Mouse (Mus musculus): Measurements from ENCODE around the gene Slc3a2. TPM values are rescaled to one million over a fixed set of nuclear protein-coding genes. Genes with fewer than 3 reads are reported as not detected.

The Slc3a2 gene
- total RNA-seq, 2 experiments from 2014 or later = 155 to 170 TPM

DNA sequence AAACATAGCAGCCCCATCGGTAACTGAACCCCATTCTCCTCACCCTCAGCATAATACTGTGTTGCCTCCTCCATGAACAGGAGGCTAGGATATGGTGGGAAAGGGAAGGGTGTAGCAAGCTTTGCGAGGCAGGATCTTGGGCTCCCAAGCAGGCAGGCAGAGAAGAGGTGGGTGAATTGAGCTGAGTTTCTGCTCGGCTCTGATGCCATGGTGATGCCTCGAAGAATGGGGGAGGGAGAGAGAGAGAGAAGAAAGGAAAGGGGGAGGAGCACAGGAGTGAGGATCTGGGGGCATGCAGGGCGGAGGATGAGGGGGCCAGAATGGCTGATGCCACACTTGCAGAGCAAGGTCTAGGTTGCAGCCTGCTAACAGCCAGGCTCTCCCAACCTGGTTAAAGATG, 57.4 kb downstream of the Slc3a2 start:
- peak in 1 of 2 experiments; percentile 44 for DNase-seq (ENCODE audit: extremely low spot score in 1 of 2, low spot score in 1 of 2)

DNA sequence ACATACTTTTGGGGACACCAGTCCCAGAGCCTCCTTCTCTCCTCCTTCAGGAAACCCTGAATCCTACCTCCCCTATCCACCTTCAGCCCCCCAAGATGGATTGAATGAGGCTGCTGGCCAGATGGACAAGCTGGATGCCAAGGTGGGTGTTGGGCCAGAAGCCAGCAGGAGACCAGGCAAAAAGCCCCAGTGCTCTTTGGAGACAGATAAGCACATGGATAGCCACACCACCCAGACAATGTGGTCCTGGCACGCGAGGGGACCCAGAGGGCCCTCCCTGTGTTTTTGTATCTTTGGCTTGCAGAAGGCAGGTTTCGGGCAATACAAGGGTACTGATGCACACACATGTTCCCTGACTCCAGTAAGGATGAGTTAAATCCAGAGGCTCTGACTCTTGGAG, 58.3 kb downstream of the Slc3a2 start:
- DNase-seq (ENCODE audit: extremely low spot score in 1 of 2, low spot score in 1 of 2) = no peak

- DNase-seq (ENCODE audit: extremely low spot score in 1 of 2, low spot score in 1 of 2) = peak; percentile 66 to 78
Measured at GRCm38 (mm10) chr19:8663911-8664421, 59.2 kb downstream of the Slc3a2 start.

DNA sequence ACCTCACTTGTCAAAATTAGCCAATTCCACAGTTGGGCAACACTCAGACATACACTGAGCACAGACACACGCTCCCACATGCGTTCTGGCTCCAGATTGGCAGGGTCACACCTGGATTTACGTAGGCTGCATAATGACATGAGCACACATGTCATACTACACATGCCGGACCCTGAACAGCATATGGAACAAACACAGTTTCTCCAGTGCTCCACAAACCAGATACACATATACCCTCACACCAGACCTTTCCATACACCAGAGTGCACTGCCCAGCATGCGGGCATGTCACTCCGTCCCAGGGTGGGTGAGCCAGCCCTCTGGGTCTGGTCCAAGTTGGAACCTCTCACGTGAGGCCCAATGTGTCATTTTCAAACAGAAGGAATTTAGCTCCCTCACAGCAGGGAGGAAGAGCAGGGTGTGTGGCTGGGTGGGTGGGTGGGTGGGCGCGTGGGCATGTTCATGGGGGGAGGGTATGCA, 59.8 kb downstream of the Slc3a2 start, which contains the start of gene Chrm1:
Gene Chrm1 (plus strand): TSS at position 430 of the 480 bp plus-strand sequence.
- peak in 1 of 2 experiments; percentile 66 for DNase-seq (ENCODE audit: extremely low spot score in 1 of 2, low spot score in 1 of 2)

DNA sequence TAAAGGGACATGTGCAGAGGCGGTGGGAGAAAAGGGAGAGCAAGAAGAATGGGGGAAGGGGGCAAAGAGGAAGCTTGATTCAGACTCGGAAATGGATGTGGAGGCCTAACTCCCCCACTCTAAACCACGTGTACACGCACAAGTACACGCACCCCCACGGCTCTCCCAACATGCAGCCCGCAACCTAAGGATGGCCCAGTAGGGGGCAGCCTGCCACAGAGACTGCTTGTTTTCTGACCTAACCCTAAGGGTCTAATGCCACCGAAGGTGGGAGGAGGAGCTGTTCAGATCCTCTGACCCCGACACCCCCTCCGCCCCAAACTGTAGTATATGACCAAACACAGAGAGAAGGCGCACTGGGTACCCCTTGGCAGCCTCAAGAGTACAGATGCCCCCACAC, 60.8 kb downstream of the Slc3a2 start:
- peak; percentile 74 to 77 for DNase-seq (ENCODE audit: extremely low spot score in 1 of 2, low spot score in 1 of 2)

DNA sequence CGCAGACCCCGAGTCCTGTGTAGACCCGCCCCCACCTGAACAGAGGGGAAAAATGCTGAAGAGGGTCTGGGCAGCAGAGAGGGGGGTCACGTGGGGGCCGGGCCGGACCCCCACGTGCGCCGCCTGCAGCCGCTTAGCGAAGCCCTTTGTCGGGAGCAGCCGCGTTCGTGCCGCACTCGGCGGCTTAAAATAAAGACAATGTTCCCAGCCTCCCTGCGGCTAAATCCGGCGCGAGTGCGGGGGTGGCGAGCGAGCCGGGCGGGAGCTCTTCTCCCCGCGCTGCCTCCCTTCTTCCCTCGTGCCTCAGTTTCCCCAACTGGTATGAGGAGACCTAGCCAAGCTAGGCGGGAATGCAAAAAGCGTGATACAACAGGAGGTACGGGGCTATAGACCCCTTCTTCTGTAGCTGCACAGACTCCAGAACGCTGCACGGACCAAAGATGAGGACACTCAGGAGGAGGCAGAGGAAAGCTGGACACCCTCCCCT, 61.3 kb downstream of the Slc3a2 start:
- DNase-seq (ENCODE audit: extremely low spot score in 1 of 2, low spot score in 1 of 2) = peak in 1 of 2 experiments; percentile 56

Small RNA genes within 50 kb of the gene (microRNA-seq; reads per million reads assigned to microRNA genes)
- 0 reads per million in 2 experiments for gene Mir6992

Other genes starting within 250 kb of the Slc3a2 start
- 10 to 100 TPM in 1 of 2 experiments, 1 to 10 TPM in 1; 9.5 to 12.3 TPM for gene Slc22a8, start 132.1 kb downstream of the Slc3a2 start, total RNA-seq (2021)
- 1 to 10 TPM; 1.5 to 1.6 TPM for gene Slc22a6, start 105.3 kb downstream of the Slc3a2 start, total RNA-seq (2021)
- gene Chrm1, start 59.6 kb downstream of the Slc3a2 start, total RNA-seq (2021) = 100 to 1,000 TPM; 188 to 200 TPM
- gene Wdr74, start 12.5 kb upstream of the Slc3a2 start, total RNA-seq (2021) = 10 to 100 TPM; 43.9 to 53.6 TPM
- 1 to 10 TPM in 1 of 2 experiments, not detected in 1; 1.5 TPM for gene 1700092M07Rik, start 17.3 kb upstream of the Slc3a2 start, total RNA-seq (2021)
- gene Stx5a, start 18.0 kb upstream of the Slc3a2 start, total RNA-seq (2021) = 10 to 100 TPM; 59.9 to 70.7 TPM
- gene Nxf1, start 33.7 kb upstream of the Slc3a2 start, total RNA-seq (2021) = 10 to 100 TPM; 75.4 to 95.3 TPM
- 100 to 1,000 TPM in 1 of 2 experiments, 10 to 100 TPM in 1; 92.1 to 101 TPM for gene Tmem223, start 47.6 kb upstream of the Slc3a2 start, total RNA-seq (2021)
- gene Tmem179b, start 51.1 kb upstream of the Slc3a2 start, total RNA-seq (2021) = 10 to 100 TPM in 1 of 2 experiments, 1 to 10 TPM in 1; 8.5 to 10.1 TPM
- 10 to 100 TPM; 13.8 to 14.1 TPM for gene Taf6l, start 63.0 kb upstream of the Slc3a2 start, total RNA-seq (2021)
- 100 to 1,000 TPM; 112 to 130 TPM for gene Polr2g, start 75.2 kb upstream of the Slc3a2 start, total RNA-seq (2021)
- gene Zbtb3, start 79.2 kb upstream of the Slc3a2 start, total RNA-seq (2021) = 1 to 10 TPM; 6.4 to 6.6 TPM
- gene Ttc9c, start 96.0 kb upstream of the Slc3a2 start, total RNA-seq (2021) = 10 to 100 TPM; 35.3 to 36.4 TPM
- 100 to 1,000 TPM; 109 to 120 TPM for gene Hnrnpul2, start 96.6 kb upstream of the Slc3a2 start, total RNA-seq (2021)
- gene AC129217.1, start 106.4 kb upstream of the Slc3a2 start, total RNA-seq (2021) = 1 to 10 TPM in 1 of 2 experiments, not detected in 1; 4.5 TPM
- 100 to 1,000 TPM; 103 to 111 TPM for gene Bscl2, start 114.1 kb upstream of the Slc3a2 start, total RNA-seq (2021)
- gene Gng3, start 115.8 kb upstream of the Slc3a2 start, total RNA-seq (2021) = 100 to 1,000 TPM; 188 to 192 TPM
- under 1 TPM; 0.28 to 0.47 TPM for gene Lrrn4cl, start 127.4 kb upstream of the Slc3a2 start, total RNA-seq (2021)
- gene Ubxn1, start 148.1 kb upstream of the Slc3a2 start, total RNA-seq (2021) = 10 to 100 TPM; 92.2 to 98.9 TPM
- 10 to 100 TPM; 31.2 to 36.4 TPM for gene Uqcc3, start 157.6 kb upstream of the Slc3a2 start, total RNA-seq (2021)
- 10 to 100 TPM; 10.1 to 16.2 TPM for gene Lbhd1, start 160.4 kb upstream of the Slc3a2 start, total RNA-seq (2021)
- not detected for gene Gm49403, start 160.6 kb upstream of the Slc3a2 start, total RNA-seq (2021)
- 10 to 100 TPM; 22.0 to 25.7 TPM for gene 1810009A15Rik, start 165.5 kb upstream of the Slc3a2 start, total RNA-seq (2021)
- 1 to 10 TPM; 1.6 to 2.2 TPM for gene Gm49416, start 165.6 kb upstream of the Slc3a2 start, total RNA-seq (2021)
- gene Ints5, start 169.6 kb upstream of the Slc3a2 start, total RNA-seq (2021) = 10 to 100 TPM; 26.1 to 27.0 TPM
- 100 to 1,000 TPM; 116 to 122 TPM for gene Ganab, start 174.7 kb upstream of the Slc3a2 start, total RNA-seq (2021)
- 100 to 1,000 TPM; 169 to 172 TPM for gene B3gat3, start 197.0 kb upstream of the Slc3a2 start, total RNA-seq (2021)
- 1 to 10 TPM; 4.8 to 6.4 TPM for gene Rom1, start 206.0 kb upstream of the Slc3a2 start, total RNA-seq (2021)
- 10 to 100 TPM in 1 of 2 experiments, 1 to 10 TPM in 1; 9.1 to 11.1 TPM for gene Eml3, start 206.2 kb upstream of the Slc3a2 start, total RNA-seq (2021)
- gene Mta2, start 218.5 kb upstream of the Slc3a2 start, total RNA-seq (2021) = 10 to 100 TPM; 51.2 to 58.4 TPM
- gene Tut1, start 230.5 kb upstream of the Slc3a2 start, total RNA-seq (2021) = 10 to 100 TPM; 19.4 to 20.1 TPM
- gene Eef1g, start 243.7 kb upstream of the Slc3a2 start, total RNA-seq (2021) = 100 to 1,000 TPM; 215 to 256 TPM

All from layer of hippocampus, postnatal 25 days (tissue).